Mouse (Mus musculus) CH12.LX (cell line): ENCODE measurements around the gene Cdc42bpa. TPM values are rescaled to one million over a fixed set of nuclear protein-coding genes. Genes with fewer than 3 reads are reported as not detected.

Experiments
- DNase-seq: peaks from one replicate; pipeline ENCODE4 v3.0.0-alpha.2; 2013; ENCODE audit errors: extremely low read depth
- H3K27ac ChIP-seq: 2 replicates; pipeline ENCODE4 v1.5.1; 2012; ENCODE audit warnings: low read depth, mild to moderate bottlenecking, control low read depth, moderate library complexity; ENCODE audit not compliant: insufficient read depth
- H3K27me3 ChIP-seq: replicated peaks from 2 replicates; pipeline ENCODE3; 2012; ENCODE audit warnings: inconsistent platforms
- H3K36me3 ChIP-seq, 2 experiments: replicated peaks in 1 of 2; 2 replicates each; pipeline versions ENCODE3 to v1.6.1; 2012; ENCODE audit warnings: inconsistent platforms in 1 of 2, low read length in 1 of 2, mild to moderate bottlenecking in 1 of 2, mixed read lengths in 1 of 2, moderate library complexity in 1 of 2; ENCODE audit not compliant: control insufficient read depth in 1 of 2, insufficient read depth in 1 of 2
- H3K4me1 ChIP-seq, 2 experiments: 2 replicates each; pipeline ENCODE4 v1.6.1; 2012; ENCODE audit warnings: inconsistent platforms in 1 of 2, moderate library complexity in 1 of 2; ENCODE audit not compliant: insufficient read depth in 2 of 2, control insufficient read depth in 1 of 2
- H3K4me2 ChIP-seq: 2 replicates; pipeline ENCODE4 v1.6.1; 2012; ENCODE audit warnings: low read depth, mild to moderate bottlenecking, control low read depth; ENCODE audit not compliant: poor library complexity, insufficient read depth, severe bottlenecking
- H3K4me3 ChIP-seq, 3 experiments: fragments of 150-350 bp in 1 of 3; sonication (generic) in 1 of 3; replicated peaks in 1 of 3; 2 replicates each; pipeline versions ENCODE3 to v1.5.1; 2011 to 2012; ENCODE audit warnings: low read depth in 2 of 3, low read length in 2 of 3, mild to moderate bottlenecking in 2 of 3, moderate library complexity in 2 of 3, control low read depth in 1 of 3, improper control_type of control experiment in 1 of 3, inconsistent platforms in 1 of 3, mixed read lengths in 1 of 3; ENCODE audit not compliant: poor library complexity in 1 of 3
- H3K79me2 ChIP-seq: replicated peaks from 2 replicates; pipeline ENCODE4 v1.6.1; 2012; ENCODE audit warnings: mild to moderate bottlenecking, moderate library complexity; ENCODE audit not compliant: control insufficient read depth, poor library complexity, insufficient read depth, severe bottlenecking; ENCODE audit errors: extremely low read depth
- H3K9ac ChIP-seq: 2 replicates; pipeline ENCODE4 v1.6.1; 2012; ENCODE audit warnings: low read depth, mild to moderate bottlenecking, control low read depth, moderate library complexity; ENCODE audit not compliant: insufficient read depth
- H3K9me3 ChIP-seq: replicated peaks from 2 replicates; pipeline ENCODE3; 2012; ENCODE audit warnings: low read length, inconsistent platforms, mixed read lengths
- BHLHE40 ChIP-seq: IDR thresholded peaks from 2 replicates; pipeline ENCODE4 v1.6.1; 2011; ENCODE audit warnings: mild to moderate bottlenecking, low read depth, low read length, improper control_type of control experiment
- CHD1 ChIP-seq: IDR thresholded peaks from 2 replicates; pipeline ENCODE4 v1.6.1; 2012; ENCODE audit warnings: low read depth, low read length, improper control_type of control experiment, inconsistent platforms
- CHD2 ChIP-seq: IDR thresholded peaks from 2 replicates; pipeline ENCODE4 v1.6.1; 2011; ENCODE audit warnings: low read length, improper control_type of control experiment
- CTCF ChIP-seq, 2 experiments: IDR thresholded peaks in 1 of 2; conservative IDR thresholded peaks in 1 of 2; 2 replicates each; pipeline ENCODE4 v1.5.1; 2011 to 2012; ENCODE audit warnings: low read depth in 2 of 2, low read length in 2 of 2, improper control_type of control experiment in 1 of 2, inconsistent platforms in 1 of 2, mild to moderate bottlenecking in 1 of 2, moderate library complexity in 1 of 2
- EP300 ChIP-seq: IDR thresholded peaks from 2 replicates; pipeline ENCODE4 v1.6.1; 2011; ENCODE audit warnings: low read length, improper control_type of control experiment
- ETS1 ChIP-seq: conservative IDR thresholded peaks from 2 replicates; pipeline ENCODE4 v1.6.1; 2012; ENCODE audit warnings: low read depth, mild to moderate bottlenecking, inconsistent platforms, low read length, improper control_type of control experiment, moderate library complexity
- GABPA ChIP-seq: IDR thresholded peaks from 2 replicates; pipeline ENCODE4 v1.6.1; 2012; ENCODE audit warnings: low read depth, low read length, improper control_type of control experiment, inconsistent platforms; ENCODE audit not compliant: insufficient replicate concordance
- HCFC1 ChIP-seq: IDR thresholded peaks from 2 replicates; pipeline ENCODE4 v1.6.1; 2012; ENCODE audit warnings: low read depth, mild to moderate bottlenecking, inconsistent platforms, low read length, improper control_type of control experiment
- IRF4 ChIP-seq: IDR thresholded peaks from 2 replicates; pipeline ENCODE4 v1.6.1; 2014; ENCODE audit warnings: low read depth, mild to moderate bottlenecking, inconsistent platforms, low read length, improper control_type of control experiment
- MAFK ChIP-seq: IDR thresholded peaks from 2 replicates; pipeline ENCODE4 v1.6.1; 2011; ENCODE audit warnings: low read length, improper control_type of control experiment; ENCODE audit not compliant: insufficient replicate concordance
- MAZ ChIP-seq: IDR thresholded peaks from 2 replicates; pipeline ENCODE4 v1.6.1; 2012; ENCODE audit warnings: low read depth, mild to moderate bottlenecking, inconsistent platforms, low read length, improper control_type of control experiment, moderate library complexity
- MEF2A ChIP-seq: IDR thresholded peaks from 2 replicates; pipeline ENCODE4 v1.6.1; 2014; ENCODE audit warnings: low read depth, mild to moderate bottlenecking, inconsistent platforms, low read length, improper control_type of control experiment, borderline replicate concordance
- NELFE ChIP-seq: IDR thresholded peaks from 2 replicates; pipeline ENCODE4 v1.6.1; 2011; ENCODE audit warnings: low read depth, low read length, improper control_type of control experiment
- NRF1 ChIP-seq: IDR thresholded peaks from 2 replicates; pipeline ENCODE4 v1.6.1; 2014; ENCODE audit warnings: low read depth, mild to moderate bottlenecking, inconsistent platforms, low read length, improper control_type of control experiment, moderate library complexity
- PAX5 ChIP-seq: IDR thresholded peaks from 2 replicates; pipeline ENCODE4 v1.6.1; 2012; ENCODE audit warnings: low read length, inconsistent platforms, mixed read lengths
- POLR2AphosphoS2 ChIP-seq: IDR thresholded peaks from 2 replicates; pipeline ENCODE4 v1.6.1; 2011; ENCODE audit warnings: low read depth, low read length, improper control_type of control experiment
- RCOR1 ChIP-seq: conservative IDR thresholded peaks from 2 replicates; pipeline ENCODE4 v1.6.1; 2012; ENCODE audit warnings: low read depth, mild to moderate bottlenecking, inconsistent platforms, low read length, improper control_type of control experiment
- SIN3A ChIP-seq: IDR thresholded peaks from 2 replicates; pipeline ENCODE4 v1.6.1; 2012; ENCODE audit warnings: low read length, improper control_type of control experiment, inconsistent platforms
- TBP ChIP-seq: conservative IDR thresholded peaks from 2 replicates; pipeline ENCODE4 v1.6.1; 2011; ENCODE audit warnings: low read depth, low read length, improper control_type of control experiment
- USF2 ChIP-seq: conservative IDR thresholded peaks from 2 replicates; pipeline ENCODE4 v1.6.1; 2011; ENCODE audit warnings: low read depth, low read length, improper control_type of control experiment
- ZC3H11A ChIP-seq: IDR thresholded peaks from 2 replicates; pipeline ENCODE4 v1.6.1; 2012; ENCODE audit warnings: low read depth, mild to moderate bottlenecking, inconsistent platforms, low read length, improper control_type of control experiment
- ZMIZ1 ChIP-seq: IDR thresholded peaks from 2 replicates; pipeline ENCODE4 v1.6.1; 2012; ENCODE audit warnings: low read depth, mild to moderate bottlenecking, inconsistent platforms, low read length, improper control_type of control experiment
- ZNF384 ChIP-seq: IDR thresholded peaks from 2 replicates; pipeline ENCODE4 v1.6.1; 2012; ENCODE audit warnings: low read depth, low read length, improper control_type of control experiment, inconsistent platforms
- dilution Hi-C: fragments of 300-500 bp; cut with MboI; formaldehyde crosslinking; loops from 2 replicates; pipeline ENCODE4 v1.14.3; 2020; ENCODE audit warnings: low sequenced_read_pairs; ENCODE audit not compliant: extremely low pct_unique_long_range_greater_than_20kb, extremely low pct_ligation_motif_present
- in situ Hi-C: fragments of 300-500 bp; cut with MboI; formaldehyde crosslinking; loops from 3 replicates; pipeline ENCODE4 v1.14.3; 2019; ENCODE audit warnings: low sequenced_read_pairs, low pct_ligation_motif_present, low pct_unique_long_range_greater_than_20kb, mixed read lengths
- polyA plus RNA-seq: library from polyadenylated mRNA; unstranded; fragments of >175 nt; gene quantifications from 2 replicates; pipeline ENCODE4 v1.2.1, GENCODE M21; 2012; ENCODE audit warnings: low read depth; ENCODE audit not compliant: insufficient read length
- total RNA-seq, 2 experiments: library from RNA; depleted of rRNA; stranded (reverse); fragments of 300-350 nt in 1 of 2; fragments of >200 nt in 1 of 2; gene quantifications; 2 replicates each; pipeline ENCODE4 v1.2.3; 2012 to 2014

Cdc42bpa gene
- total and polyA plus RNA-seq, 3 experiments: 5.3 to 9.0 (median 5.6) TPM

- TF ChIP-seq NRF1 (no peak), BHLHE40 (no peak), TBP (no peak), MEF2A (no peak), IRF4 (no peak), POLR2AphosphoS2 (no peak), ETS1 (no peak), ZNF384 (no peak), CHD2 (no peak), CTCF (conservative IDR thresholded peaks at IDR 0.05 in 1 of 2, IDR thresholded peaks at IDR 0.05 in 1 of 2; ENCODE audit: low read depth in 2 of 2, low read length in 2 of 2) (no peak), NELFE (no peak), HCFC1 (no peak), EP300 (no peak), MAZ (no peak), CHD1 (no peak)
- TF ChIP-seq, all 38 proteins: peak for 0
- in situ Hi-C loops: no loop called here
- no peak for DNase-seq
- no peak overlapping the region for H3K4me2 ChIP-seq
- H3K4me1 ChIP-seq: peaks cover 0 to 6% of the 10 kb centered on the region in 2 experiments; a peak in 1 of 4 replicates
- no peaks in the 10 kb centered on the region for H3K9me3 ChIP-seq
- no peak overlapping the region for H3K27ac ChIP-seq
- no peaks in the 10 kb centered on the region for H3K27me3 ChIP-seq
- no peaks in the 10 kb centered on the region for H3K79me2 ChIP-seq
- H3K9ac ChIP-seq: no peak overlapping the region
- H3K4me3 ChIP-seq: no peak overlapping the region
- peaks cover 0 to 8% of the 10 kb centered on the region in 2 experiments for H3K36me3 ChIP-seq
- dilution Hi-C loops: no loop called here
Measured at GRCm38 (mm10) chr1:180098426-180098825, 138.2 kb downstream of the Cdc42bpa start.

- in situ Hi-C loops (no loop called here), dilution Hi-C loops (no loop called here)
- no peak overlapping the region for H3K4me2 ChIP-seq
- TF ChIP-seq ZC3H11A (no peak), CHD1 (no peak), HCFC1 (no peak), NELFE (no peak), ZNF384 (no peak), USF2 (no peak), BHLHE40 (no peak), MAFK (no peak), RCOR1 (no peak), POLR2AphosphoS2 (no peak), CTCF (conservative IDR thresholded peaks at IDR 0.05 in 1 of 2, IDR thresholded peaks at IDR 0.05 in 1 of 2; ENCODE audit: low read depth in 2 of 2, low read length in 2 of 2) (no peak), EP300 (no peak), TBP (no peak), NRF1 (no peak), SIN3A (no peak), GABPA (no peak), ZMIZ1 (no peak), PAX5 (no peak)
- no peak for DNase-seq
- no peaks in the 10 kb centered on the region for H3K79me2 ChIP-seq
- no peaks in the 10 kb centered on the region for H3K4me1 ChIP-seq
- no peaks in the 10 kb centered on the region for H3K36me3 ChIP-seq
- no peak overlapping the region for H3K4me3 ChIP-seq
- no peaks in the 10 kb centered on the region for H3K27me3 ChIP-seq
- H3K27ac ChIP-seq: no peak overlapping the region
- H3K9ac ChIP-seq: no peak overlapping the region
- no peaks in the 10 kb centered on the region for H3K9me3 ChIP-seq
Measured at GRCm38 (mm10) chr1:180104567-180104966, 144.3 kb downstream of the Cdc42bpa start.
